Mouse (Mus musculus): ENCODE measurements around the gene Thada. TPM values are rescaled to one million over a fixed set of nuclear protein-coding genes. Genes with fewer than 3 reads are reported as not detected.
A peak's percentile ranks its signal among the peaks of the same experiment; 100 is the strongest.

The Thada gene
- polyA plus RNA-seq, 1 experiment from 2014 or later = 7.8 TPM

- H3K27ac ChIP-seq = peak overlapping the region; percentile 93
- H3K27me3 ChIP-seq (replicated peaks) = no peaks in the 10 kb centered on the region
- no peaks in the 10 kb centered on the region for H3K9me3 ChIP-seq (replicated peaks)
- H3K9ac ChIP-seq = peak overlapping the region; percentile 66
- 0 out of 2 replicates have a peak overlapping the region, but pooled peaks have one; percentile 12 for H3K4me3 ChIP-seq
- peak overlapping the region; percentile 73 for H3K4me2 ChIP-seq
- no peak for ATAC-seq
- peaks cover 99% of the 10 kb centered on the region for H3K4me1 ChIP-seq
- WGBS (ENCODE audit: insufficient replicate concordance) = 7% methylated on average over 10 of the region's 10 CpGs
- no peaks in the 10 kb centered on the region for H3K36me3 ChIP-seq
These were observed 320.1 kb downstream of the Thada start for GRCm38 (mm10) chr17:84145826-84146287.

- no peak for ATAC-seq
- Histone ChIP-seq H3K9me3 (replicated peaks) (no peaks in the 10 kb centered on the region), H3K4me3 (no peak overlapping the region), H3K27me3 (replicated peaks) (no peaks in the 10 kb centered on the region), H3K9ac (peak overlapping the region; percentile 66), H3K36me3 (no peaks in the 10 kb centered on the region), H3K27ac (peak overlapping the region; percentile 93), H3K4me1 (peaks cover 99% of the 10 kb centered on the region), H3K4me2 (peak overlapping the region; percentile 73)
- WGBS (ENCODE audit: insufficient replicate concordance) = 30% methylated on average over 5 of the region's 5 CpGs
These were observed 321.0 kb downstream of the Thada start for GRCm38 (mm10) chr17:84144762-84145599.

DNA sequence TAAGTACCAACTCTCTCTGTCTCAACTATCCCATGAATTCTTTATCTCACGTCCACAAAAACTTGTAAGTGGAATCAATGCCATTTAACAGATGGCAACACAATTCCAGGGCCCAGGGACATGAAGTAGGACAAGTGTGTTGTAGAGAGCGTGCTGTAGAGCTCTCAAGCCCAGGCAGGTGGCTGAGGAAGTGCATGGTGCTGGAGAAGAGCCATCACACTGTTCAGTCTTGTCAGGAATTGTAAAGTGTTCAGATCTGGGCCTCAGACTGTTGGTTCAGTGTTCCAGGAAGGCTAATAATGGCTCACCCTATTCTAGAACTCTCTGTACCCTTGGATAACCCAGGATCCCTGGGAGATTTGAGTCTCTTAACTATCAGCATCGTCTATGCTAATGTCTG lies 321.9 kb downstream of the Thada start:
- Histone ChIP-seq H3K27ac (peak overlapping the region; percentile 23; the same call in 1 of the 2 replicates), H3K9ac (no peak overlapping the region), H3K4me2 (no peak overlapping the region), H3K4me3 (no peak overlapping the region), H3K4me1 (peaks cover 97% of the 10 kb centered on the region), H3K9me3 (replicated peaks) (no peaks in the 10 kb centered on the region), H3K36me3 (no peaks in the 10 kb centered on the region), H3K27me3 (replicated peaks) (no peaks in the 10 kb centered on the region)
- WGBS (ENCODE audit: insufficient replicate concordance) = 83% methylated on average over 3 of the region's 3 CpGs
- no peak for ATAC-seq

DNA sequence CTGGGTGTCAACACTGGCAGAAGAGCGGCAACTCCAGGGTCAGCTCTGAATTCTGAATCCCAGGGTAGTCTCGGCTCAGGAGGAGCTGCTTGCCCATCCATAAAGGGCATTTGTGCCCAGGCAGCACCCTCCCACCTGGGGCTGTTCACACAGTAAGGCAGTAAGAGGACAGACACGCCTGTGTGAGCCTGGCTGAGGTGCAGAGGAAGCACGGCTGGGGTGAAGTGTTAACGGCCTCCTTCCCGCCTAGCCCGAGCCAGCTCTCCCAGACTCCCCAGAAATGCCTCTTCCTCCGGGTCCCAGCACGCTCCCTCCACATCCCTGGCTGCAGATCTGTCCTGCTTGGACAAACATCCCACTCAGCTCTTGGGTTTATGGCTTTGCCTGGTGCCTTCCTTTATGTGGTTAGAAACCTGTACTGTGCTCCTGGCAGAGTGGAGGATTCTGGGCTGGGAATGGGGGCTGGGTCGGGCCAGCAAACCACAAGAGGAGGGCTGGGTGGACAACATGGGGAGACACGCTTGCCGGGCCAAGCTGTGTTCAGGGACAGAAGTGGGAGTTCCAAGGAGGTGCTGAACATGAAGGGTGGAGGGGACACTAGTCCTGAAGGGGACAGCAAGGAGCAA lies 322.7 kb downstream of the Thada start:
- Histone ChIP-seq H3K27me3 (replicated peaks) (no peaks in the 10 kb centered on the region), H3K4me3 (no peak overlapping the region), H3K9me3 (replicated peaks) (no peaks in the 10 kb centered on the region), H3K4me2 (no peak overlapping the region), H3K27ac (peak overlapping the region; percentile 45), H3K36me3 (no peaks in the 10 kb centered on the region), H3K4me1 (peaks cover 96% of the 10 kb centered on the region), H3K9ac (peak overlapping the region; percentile 33; the same call in 1 of the 2 replicates)
- 51% methylated on average over 12 of the region's 12 CpGs for WGBS (ENCODE audit: insufficient replicate concordance)
- no peak for ATAC-seq

GRCm38 (mm10) chr17:84141691-84142090 lies 324.3 kb downstream of the Thada start:
- WGBS (ENCODE audit: insufficient replicate concordance) = 68% methylated on average over 6 of the region's 6 CpGs
- no peak for ATAC-seq
- H3K4me3 ChIP-seq = no peak overlapping the region
- peaks cover 96% of the 10 kb centered on the region for H3K4me1 ChIP-seq
- peak overlapping the region; percentile 61 for H3K27ac ChIP-seq
- H3K36me3 ChIP-seq = no peaks in the 10 kb centered on the region
- no peaks in the 10 kb centered on the region for H3K9me3 ChIP-seq (replicated peaks)
- no peak overlapping the region for H3K9ac ChIP-seq
- H3K4me2 ChIP-seq = 0 out of 2 replicates have a peak overlapping the region, but pooled peaks have one; percentile 4
- H3K27me3 ChIP-seq (replicated peaks) = no peaks in the 10 kb centered on the region

DNA sequence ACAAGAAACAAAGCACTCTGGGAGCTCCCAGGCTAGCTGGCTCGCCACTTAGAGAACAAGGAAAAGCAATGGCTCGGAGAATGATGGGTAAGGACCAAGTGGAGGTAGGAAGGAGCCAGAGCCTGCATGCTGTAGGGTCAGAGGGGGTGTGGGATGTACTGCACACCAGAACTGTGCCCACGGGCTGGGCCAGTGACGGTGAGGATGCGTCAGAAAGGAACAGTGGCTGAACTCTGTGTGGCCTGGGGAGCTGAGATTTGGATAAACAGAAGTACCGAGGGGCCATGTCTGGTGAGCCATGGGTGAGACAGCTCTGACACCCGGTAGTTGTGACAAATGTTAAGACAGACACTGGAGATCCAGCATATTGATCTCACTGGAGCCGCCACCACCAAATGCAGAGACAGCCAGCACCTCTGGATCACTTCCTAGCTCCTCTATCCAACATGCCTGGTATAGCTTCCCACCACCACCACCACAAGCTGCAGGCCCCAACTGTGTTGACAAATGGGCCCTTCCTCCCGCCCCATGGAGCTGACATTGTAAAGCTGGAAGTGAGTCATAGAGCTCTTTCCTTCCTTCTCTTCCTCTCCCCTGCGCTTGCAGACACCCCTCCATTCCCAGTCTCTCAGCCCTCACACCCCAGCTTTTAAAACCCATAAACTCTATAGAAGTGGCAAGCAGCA lies 325.0 kb downstream of the Thada start:
- H3K36me3 ChIP-seq = no peaks in the 10 kb centered on the region
- no peak overlapping the region for H3K9ac ChIP-seq
- no peaks in the 10 kb centered on the region for H3K9me3 ChIP-seq (replicated peaks)
- H3K4me3 ChIP-seq = no peak overlapping the region
- 0 out of 2 replicates have a peak overlapping the region, but pooled peaks have one; percentile 4 for H3K4me2 ChIP-seq
- WGBS (ENCODE audit: insufficient replicate concordance) = 44% methylated on average over 10 of the region's 10 CpGs
- H3K27ac ChIP-seq = peak overlapping the region; percentile 61
- H3K4me1 ChIP-seq = peaks cover 96% of the 10 kb centered on the region
- no peak for ATAC-seq
- no peaks in the 10 kb centered on the region for H3K27me3 ChIP-seq (replicated peaks)

Other genes with a start within 250 kb of the Thada start
- gene Plekhh2, start 45.7 kb upstream of the Thada start, polyA plus RNA-seq (2016; fragmentation: Nextera tagmentation; extraction: Ambion mirVana) = 0.76 and 0.81 TPM in 2 replicates
- gene Dync2li1, start 160.3 kb upstream of the Thada start, polyA plus RNA-seq (2016; fragmentation: Nextera tagmentation; extraction: Ambion mirVana) = 3.3 and 4.2 TPM in 2 replicates
- 0.14 and 0.28 TPM in 2 replicates for gene Abcg8, start 210.1 kb upstream of the Thada start, polyA plus RNA-seq (2016; fragmentation: Nextera tagmentation; extraction: Ambion mirVana)
- gene Abcg5, start 216.8 kb upstream of the Thada start, polyA plus RNA-seq (2016; fragmentation: Nextera tagmentation; extraction: Ambion mirVana) = 0.14 and 0.26 TPM in 2 replicates

All from liver, embryonic 12.5 days (tissue).